Mouse (Mus musculus): ENCODE results near the gene Kif6. TPM values are rescaled to one million over a fixed set of nuclear protein-coding genes. Genes with fewer than 3 reads are reported as not detected.

Gene Kif6
- polyA plus RNA-seq, 1 experiment from 2014 or later = 4.7 TPM

GRCm38 (mm10) chr17:49771703-49772315 is 156.9 kb downstream of the Kif6 start:
- Histone ChIP-seq H3K9ac (no peak overlapping the region), H3K9me3 (no peaks in the 10 kb centered on the region), H3K4me1 (no peaks in the 10 kb centered on the region), H3K27ac (no peak overlapping the region), H3K36me3 (no peaks in the 10 kb centered on the region), H3K4me3 (no peak overlapping the region), H3K4me2 (no peak overlapping the region), H3K27me3 (no peaks in the 10 kb centered on the region)
- WGBS = 30% methylated on average over 10 of the region's 10 CpGs
- ATAC-seq (ENCODE audit: borderline replicate concordance, extremely low read depth, low FRiP score, low TSS enrichment) = no peak

DNA sequence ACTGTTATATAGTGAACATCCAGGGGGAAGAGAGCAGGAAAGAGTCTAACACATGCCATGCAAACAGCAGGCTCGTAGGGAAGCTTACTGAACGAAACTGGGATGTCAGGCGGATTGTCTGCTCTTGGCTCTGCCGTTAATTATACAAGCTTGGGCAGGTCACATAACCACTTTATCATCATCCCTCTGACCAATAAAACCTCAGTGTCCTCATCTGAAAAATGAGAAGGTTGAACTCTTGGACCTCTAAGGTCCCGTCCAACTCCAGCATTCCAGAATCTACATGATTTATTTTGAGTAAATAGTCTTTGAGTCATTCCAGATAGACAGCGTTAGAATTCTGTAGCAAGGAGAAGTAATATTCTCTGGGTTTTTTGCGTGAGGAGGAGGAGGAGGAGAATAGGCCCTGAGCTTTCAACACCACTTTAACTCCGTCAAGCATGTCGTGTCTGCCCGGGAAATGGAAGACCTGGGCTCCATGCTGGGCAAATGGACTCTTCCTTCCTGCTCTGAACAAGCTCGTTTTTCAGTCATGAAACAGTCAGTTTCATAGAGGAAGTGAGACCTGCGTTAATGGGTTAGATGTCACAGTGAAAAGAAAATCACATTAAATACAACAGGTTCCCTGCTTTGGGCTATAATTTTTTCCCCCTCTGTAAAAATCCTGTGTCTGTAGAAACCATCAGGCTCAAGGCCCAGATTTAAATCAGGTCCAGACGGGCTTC is 162.3 kb downstream of the Kif6 start:
- H3K27ac ChIP-seq = no peak overlapping the region
- 45% methylated on average over 13 of the region's 13 CpGs for WGBS
- H3K27me3 ChIP-seq = no peaks in the 10 kb centered on the region
- H3K36me3 ChIP-seq = no peaks in the 10 kb centered on the region
- H3K4me2 ChIP-seq = no peak overlapping the region
- H3K9ac ChIP-seq = no peak overlapping the region
- H3K9me3 ChIP-seq = no peaks in the 10 kb centered on the region
- H3K4me3 ChIP-seq = no peak overlapping the region
- ATAC-seq (ENCODE audit: borderline replicate concordance, extremely low read depth, low FRiP score, low TSS enrichment) = no peak
- H3K4me1 ChIP-seq = no peaks in the 10 kb centered on the region

DNA sequence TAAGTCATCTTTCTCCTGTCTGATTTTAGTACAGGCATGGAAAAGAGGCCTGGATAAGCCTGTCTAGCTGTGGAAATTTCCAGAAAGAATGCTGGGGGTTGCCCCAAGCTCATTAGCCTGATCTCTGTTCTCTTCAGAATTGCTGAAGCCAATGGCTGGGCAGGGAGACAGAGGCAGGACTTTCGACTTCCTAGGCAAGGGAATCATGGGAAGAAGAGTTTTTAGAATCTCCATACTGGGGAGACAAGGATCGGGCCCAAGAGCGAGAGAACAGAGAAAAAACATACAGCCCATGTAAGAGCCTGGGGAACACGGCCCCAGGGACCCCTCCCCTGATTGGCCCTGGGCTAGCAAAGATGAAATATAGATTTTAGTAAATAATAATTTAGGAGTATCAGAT is 164.1 kb downstream of the Kif6 start:
- 84% methylated on average over 4 of the region's 4 CpGs for WGBS
- Histone ChIP-seq H3K9ac (no peak overlapping the region), H3K4me1 (no peaks in the 10 kb centered on the region), H3K27ac (no peak overlapping the region), H3K4me3 (no peak overlapping the region), H3K27me3 (no peaks in the 10 kb centered on the region), H3K9me3 (no peaks in the 10 kb centered on the region), H3K36me3 (no peaks in the 10 kb centered on the region), H3K4me2 (no peak overlapping the region)
- no peak for ATAC-seq (ENCODE audit: borderline replicate concordance, extremely low read depth, low FRiP score, low TSS enrichment)

DNA sequence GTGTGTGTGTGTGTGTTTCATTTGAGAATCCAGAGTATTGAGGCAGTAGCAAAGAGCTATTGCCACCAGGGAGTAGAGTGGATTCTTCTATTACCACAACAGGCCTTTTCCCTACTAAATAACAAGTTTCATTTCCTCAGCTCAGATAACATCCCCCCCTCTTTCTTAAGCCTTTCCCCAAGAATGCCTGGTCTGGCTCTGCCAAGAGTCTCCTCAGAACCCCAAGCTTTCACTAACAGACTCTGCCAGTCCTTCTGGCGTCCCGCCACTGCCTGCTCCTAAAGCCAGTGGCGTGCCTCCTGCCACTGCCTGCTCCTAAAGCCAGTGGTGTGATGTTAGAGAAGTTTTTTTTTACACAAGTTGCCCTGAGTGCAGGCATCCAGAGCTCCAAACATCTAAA is 164.6 kb downstream of the Kif6 start:
- no peak overlapping the region for H3K4me2 ChIP-seq
- no peaks in the 10 kb centered on the region for H3K36me3 ChIP-seq
- H3K9me3 ChIP-seq = no peaks in the 10 kb centered on the region
- no peak overlapping the region for H3K27ac ChIP-seq
- ATAC-seq (ENCODE audit: borderline replicate concordance, extremely low read depth, low FRiP score, low TSS enrichment) = no peak
- no peak overlapping the region for H3K4me3 ChIP-seq
- no peaks in the 10 kb centered on the region for H3K27me3 ChIP-seq
- H3K9ac ChIP-seq = no peak overlapping the region
- no peaks in the 10 kb centered on the region for H3K4me1 ChIP-seq
- 61% methylated on average over 3 of the region's 3 CpGs for WGBS

GRCm38 (mm10) chr17:49785851-49786250 is 170.9 kb downstream of the Kif6 start:
- Histone ChIP-seq H3K4me2 (no peak overlapping the region), H3K9me3 (no peaks in the 10 kb centered on the region), H3K27ac (no peak overlapping the region), H3K36me3 (no peaks in the 10 kb centered on the region), H3K9ac (no peak overlapping the region), H3K27me3 (no peaks in the 10 kb centered on the region), H3K4me3 (no peak overlapping the region), H3K4me1 (no peaks in the 10 kb centered on the region)
- ATAC-seq (ENCODE audit: borderline replicate concordance, extremely low read depth, low FRiP score, low TSS enrichment) = no peak
- WGBS = 91% methylated on average over 5 of the region's 5 CpGs

- WGBS = 63% methylated on average over 9 of the region's 9 CpGs
- Histone ChIP-seq H3K4me1 (no peaks in the 10 kb centered on the region), H3K27ac (no peak overlapping the region), H3K36me3 (no peaks in the 10 kb centered on the region), H3K4me2 (no peak overlapping the region), H3K9me3 (no peaks in the 10 kb centered on the region), H3K27me3 (no peaks in the 10 kb centered on the region), H3K4me3 (no peak overlapping the region), H3K9ac (no peak overlapping the region)
- ATAC-seq (ENCODE audit: borderline replicate concordance, extremely low read depth, low FRiP score, low TSS enrichment) = no peak
These were observed 172.4 kb downstream of the Kif6 start for GRCm38 (mm10) chr17:49787351-49787750.

DNA sequence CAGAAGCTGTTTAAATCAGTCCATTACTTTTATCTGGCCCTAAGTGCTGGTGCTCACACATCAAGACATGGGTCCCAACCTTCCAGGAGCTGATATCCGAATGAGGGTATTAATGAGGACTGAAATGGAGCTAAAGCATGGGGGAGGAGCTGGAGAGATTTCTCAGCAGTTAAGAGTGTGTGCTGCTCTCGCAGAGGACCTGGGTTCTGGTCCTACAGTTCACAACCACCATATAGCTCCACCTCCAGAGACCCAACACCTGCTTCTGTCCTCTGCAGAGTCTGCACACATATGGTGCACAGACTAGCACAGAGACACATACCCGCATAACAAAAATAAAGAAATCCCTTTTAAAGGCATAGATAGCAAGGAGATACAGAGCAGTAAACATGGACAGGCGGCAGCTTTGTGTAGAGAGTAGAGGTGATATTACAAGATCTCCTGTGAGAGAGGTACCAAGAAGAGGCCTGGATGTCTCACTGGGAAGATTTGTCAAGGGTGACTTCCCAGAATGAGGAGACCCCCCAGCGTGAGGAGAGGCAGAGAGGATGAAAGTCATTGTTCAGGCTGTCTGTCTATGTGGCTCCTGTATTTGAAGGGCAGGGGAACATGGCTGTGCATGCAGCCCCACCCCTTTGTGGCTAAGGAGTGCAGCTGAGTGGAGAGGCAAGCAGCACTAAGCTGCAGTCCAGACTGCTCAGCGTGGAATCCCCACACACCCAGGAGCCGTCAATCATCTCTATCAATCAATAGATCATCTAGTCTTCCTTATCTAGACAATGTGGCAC is 173.4 kb downstream of the Kif6 start:
- Histone ChIP-seq H3K27me3 (no peaks in the 10 kb centered on the region), H3K4me3 (no peak overlapping the region), H3K9ac (no peak overlapping the region), H3K9me3 (no peaks in the 10 kb centered on the region), H3K27ac (no peak overlapping the region), H3K4me1 (no peaks in the 10 kb centered on the region), H3K36me3 (no peaks in the 10 kb centered on the region), H3K4me2 (no peak overlapping the region)
- no peak for ATAC-seq (ENCODE audit: borderline replicate concordance, extremely low read depth, low FRiP score, low TSS enrichment)
- WGBS = 52% methylated on average over 7 of the region's 7 CpGs

DNA sequence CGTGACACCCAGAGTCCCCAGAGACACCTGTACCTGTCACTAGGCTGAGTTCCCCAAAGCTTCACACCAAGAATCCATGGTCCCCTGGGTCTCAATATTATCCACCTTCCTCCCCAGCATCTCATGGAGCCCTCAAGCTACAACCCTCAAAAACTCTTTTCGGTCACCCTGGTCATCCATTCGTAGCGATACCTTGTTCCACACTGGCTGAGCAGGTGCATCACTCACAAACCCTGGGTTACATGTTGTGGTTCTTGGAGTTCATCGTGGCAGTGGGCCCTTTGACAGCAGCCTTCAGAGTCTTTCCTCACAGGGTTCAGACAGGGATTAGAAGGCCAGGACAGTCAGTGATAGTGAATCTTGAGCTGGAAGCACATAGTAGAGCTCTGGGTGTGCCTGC is 176.6 kb downstream of the Kif6 start:
- no peak overlapping the region for H3K27ac ChIP-seq
- no peak overlapping the region for H3K4me2 ChIP-seq
- no peak overlapping the region for H3K9ac ChIP-seq
- H3K36me3 ChIP-seq = no peaks in the 10 kb centered on the region
- H3K27me3 ChIP-seq = no peaks in the 10 kb centered on the region
- H3K4me3 ChIP-seq = no peak overlapping the region
- ATAC-seq (ENCODE audit: borderline replicate concordance, extremely low read depth, low FRiP score, low TSS enrichment) = no peak
- H3K9me3 ChIP-seq = no peaks in the 10 kb centered on the region
- WGBS = 91% methylated on average over 5 of the region's 5 CpGs
- H3K4me1 ChIP-seq = no peaks in the 10 kb centered on the region

- ATAC-seq (ENCODE audit: borderline replicate concordance, extremely low read depth, low FRiP score, low TSS enrichment) = no peak
- H3K9me3 ChIP-seq = no peaks in the 10 kb centered on the region
- H3K4me2 ChIP-seq = no peak overlapping the region
- no peak overlapping the region for H3K9ac ChIP-seq
- H3K27ac ChIP-seq = no peak overlapping the region
- no peak overlapping the region for H3K4me3 ChIP-seq
- H3K27me3 ChIP-seq = no peaks in the 10 kb centered on the region
- 77% methylated on average over 10 of the region's 10 CpGs for WGBS
- no peaks in the 10 kb centered on the region for H3K4me1 ChIP-seq
- no peaks in the 10 kb centered on the region for H3K36me3 ChIP-seq
These were observed 177.3 kb downstream of the Kif6 start for GRCm38 (mm10) chr17:49792217-49792743.

DNA sequence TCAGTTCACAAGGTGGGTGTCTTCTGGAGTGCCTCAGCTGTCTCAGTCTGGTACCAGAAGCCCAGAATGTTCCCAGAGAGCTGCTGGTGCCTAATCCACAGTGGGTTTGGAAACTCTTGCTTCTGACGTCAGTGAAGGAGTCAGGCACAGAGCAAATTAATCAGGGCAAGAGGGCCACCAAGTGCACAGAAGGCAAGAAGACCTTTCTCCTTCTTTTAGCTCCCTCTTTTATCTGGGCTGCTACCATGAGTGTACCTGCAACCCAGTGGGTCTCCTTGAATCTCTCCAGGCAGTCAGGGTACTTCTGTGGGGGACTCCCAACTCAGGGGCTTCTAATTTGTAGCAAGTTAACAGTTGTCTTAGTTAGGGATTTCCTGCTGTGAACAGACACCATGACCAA is 178.0 kb downstream of the Kif6 start:
- no peak for ATAC-seq (ENCODE audit: borderline replicate concordance, extremely low read depth, low FRiP score, low TSS enrichment)
- H3K9ac ChIP-seq = no peak overlapping the region
- no peaks in the 10 kb centered on the region for H3K4me1 ChIP-seq
- H3K4me2 ChIP-seq = no peak overlapping the region
- H3K9me3 ChIP-seq = no peaks in the 10 kb centered on the region
- no peaks in the 10 kb centered on the region for H3K36me3 ChIP-seq
- H3K27me3 ChIP-seq = no peaks in the 10 kb centered on the region
- no peak overlapping the region for H3K27ac ChIP-seq
- H3K4me3 ChIP-seq = no peak overlapping the region
- WGBS = 80% methylated on average over 1 of the region's 1 CpGs

- Histone ChIP-seq H3K4me3 (no peak overlapping the region), H3K36me3 (no peaks in the 10 kb centered on the region), H3K4me1 (no peaks in the 10 kb centered on the region), H3K27me3 (no peaks in the 10 kb centered on the region), H3K9me3 (no peaks in the 10 kb centered on the region), H3K27ac (no peak overlapping the region), H3K9ac (no peak overlapping the region), H3K4me2 (no peak overlapping the region)
- ATAC-seq (ENCODE audit: borderline replicate concordance, extremely low read depth, low FRiP score, low TSS enrichment) = no peak
- WGBS = 96% methylated on average over 3 of the region's 3 CpGs
These were observed 179.0 kb downstream of the Kif6 start for GRCm38 (mm10) chr17:49793965-49794364.

GRCm38 (mm10) chr17:49795241-49795640 is 180.3 kb downstream of the Kif6 start:
- no peaks in the 10 kb centered on the region for H3K36me3 ChIP-seq

More at GRCm38 (mm10) chr17:49795241-49795640, 180.3 kb downstream of the Kif6 start:
- no peaks in the 10 kb centered on the region for H3K27me3 ChIP-seq
- no peaks in the 10 kb centered on the region for H3K9me3 ChIP-seq
- 91% methylated on average over 3 of the region's 3 CpGs for WGBS
- no peak overlapping the region for H3K9ac ChIP-seq
- H3K4me1 ChIP-seq = no peaks in the 10 kb centered on the region; the same call in 1 of the 2 replicates
- ATAC-seq (ENCODE audit: borderline replicate concordance, extremely low read depth, low FRiP score, low TSS enrichment) = no peak
- no peak overlapping the region for H3K4me2 ChIP-seq
- no peak overlapping the region for H3K27ac ChIP-seq
- no peak overlapping the region for H3K4me3 ChIP-seq

Data from lung, embryonic 15.5 days (tissue).